Mouse (Mus musculus) liver, embryonic 14.5 days (tissue): ENCODE data around the gene Lekr1.

Experiments
- CTCF ChIP-seq: IDR thresholded peaks from 2 replicates; pipeline ENCODE4 v1.5.1; 2016; ENCODE audit warnings: antibody characterized with exemption, low read depth, control low read depth
- EP300 ChIP-seq: IDR thresholded peaks from 2 replicates; pipeline ENCODE4 v1.6.1; 2016; ENCODE audit warnings: antibody characterized with exemption, low read depth

DNA sequence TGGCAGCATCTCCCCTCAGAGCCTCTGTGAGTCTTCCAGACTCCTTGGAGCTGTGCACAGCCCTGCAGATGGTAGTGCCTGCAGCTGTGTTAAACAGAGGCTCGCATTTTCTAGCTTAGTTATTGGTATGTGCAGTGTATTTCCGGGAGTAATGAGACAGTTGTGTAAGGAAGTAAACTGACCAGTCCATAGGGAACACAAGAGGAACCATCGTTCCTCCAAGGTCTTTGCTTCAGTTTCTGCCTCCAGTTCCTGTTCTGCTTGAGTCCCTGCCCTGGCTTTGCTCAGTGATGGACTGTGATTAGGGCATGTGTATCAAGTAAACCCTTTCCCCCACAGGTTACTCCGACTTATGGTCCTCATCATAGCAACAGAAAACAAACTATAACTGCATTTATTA lies 134.9 kb downstream of the Lekr1 start:
- TF ChIP-seq CTCF, result no peak
- no peak for TF ChIP-seq EP300
